Mouse (Mus musculus) hindbrain, embryonic 11.5 days (tissue): Measurements from ENCODE around the gene Sox2. TPM values are rescaled to one million over a fixed set of nuclear protein-coding genes. Genes with fewer than 3 reads are reported as not detected.

Experiments used
- ATAC-seq: fragments of 200-750 bp; cut with Nextera tagmentation; 2 replicates; pipeline ENCODE4 v1.8.0; 2017; ENCODE audit warnings: mild to moderate bottlenecking, moderate TSS enrichment, moderate library complexity; ENCODE audit not compliant: low FRiP score
- DNase-seq: peaks from one replicate; pipeline ENCODE4 v3.0.0-alpha.2; 2015; ENCODE audit warnings: low spot score
- H3K27ac ChIP-seq: fragments of 300-500 bp; sonication (generic); 2 replicates; pipeline ENCODE4 v1.5.1; 2014; ENCODE audit warnings: mild to moderate bottlenecking, low read depth, low read length
- H3K27me3 ChIP-seq: fragments of 300-500 bp; sonication (generic); 2 replicates; pipeline ENCODE4 v1.6.1; 2014; ENCODE audit warnings: mild to moderate bottlenecking, low read length, moderate library complexity, mixed read lengths; ENCODE audit not compliant: control insufficient read depth, insufficient read depth
- H3K36me3 ChIP-seq: fragments of 300-500 bp; sonication (generic); 2 replicates; pipeline ENCODE4 v1.6.1; 2014; ENCODE audit warnings: mild to moderate bottlenecking, low read length, moderate library complexity, mixed read lengths; ENCODE audit not compliant: control insufficient read depth, insufficient read depth
- H3K4me1 ChIP-seq: fragments of 300-500 bp; sonication (generic); replicated peaks from 2 replicates; pipeline ENCODE4 v1.6.1; 2014; ENCODE audit warnings: low read length, mixed read lengths; ENCODE audit not compliant: control insufficient read depth, insufficient read depth
- H3K4me2 ChIP-seq: fragments of 300-500 bp; sonication (generic); replicated peaks from 2 replicates; pipeline ENCODE4 v1.6.1; 2014; ENCODE audit warnings: mild to moderate bottlenecking, low read depth, low read length
- H3K4me3 ChIP-seq: fragments of 300-500 bp; sonication (generic); 2 replicates; pipeline ENCODE4 v1.5.1; 2014; ENCODE audit warnings: low read depth, low read length
- H3K9ac ChIP-seq: fragments of 300-500 bp; sonication (generic); 2 replicates; pipeline ENCODE4 v1.6.1; 2014; ENCODE audit warnings: low read depth, low read length
- H3K9me3 ChIP-seq: fragments of 300-500 bp; sonication (generic); 2 replicates; pipeline ENCODE4 v1.6.1; 2016; ENCODE audit warnings: low read length; ENCODE audit not compliant: control insufficient read depth
- WGBS: fragments of 180-500 bp; shearing (Covaris S2); extraction: QIAGEN DNeasy Blood & Tissue Kit; methylation state at CpG from one replicate; pipeline ENCODE4 v1.1.7; 2014; 5-methylcytosine and 5-hydroxymethylcytosine counted together
- polyA plus RNA-seq: library from polyadenylated mRNA; unstranded; fragments of >200 nt; fragmentation: Nextera tagmentation; extraction: Ambion mirVana; gene quantifications from 2 replicates; pipeline ENCODE4 v1.2.1, GENCODE M21; 2014

Sox2 gene
- polyA plus RNA-seq, 1 experiment from 2014 or later = 25.1 TPM

DNA sequence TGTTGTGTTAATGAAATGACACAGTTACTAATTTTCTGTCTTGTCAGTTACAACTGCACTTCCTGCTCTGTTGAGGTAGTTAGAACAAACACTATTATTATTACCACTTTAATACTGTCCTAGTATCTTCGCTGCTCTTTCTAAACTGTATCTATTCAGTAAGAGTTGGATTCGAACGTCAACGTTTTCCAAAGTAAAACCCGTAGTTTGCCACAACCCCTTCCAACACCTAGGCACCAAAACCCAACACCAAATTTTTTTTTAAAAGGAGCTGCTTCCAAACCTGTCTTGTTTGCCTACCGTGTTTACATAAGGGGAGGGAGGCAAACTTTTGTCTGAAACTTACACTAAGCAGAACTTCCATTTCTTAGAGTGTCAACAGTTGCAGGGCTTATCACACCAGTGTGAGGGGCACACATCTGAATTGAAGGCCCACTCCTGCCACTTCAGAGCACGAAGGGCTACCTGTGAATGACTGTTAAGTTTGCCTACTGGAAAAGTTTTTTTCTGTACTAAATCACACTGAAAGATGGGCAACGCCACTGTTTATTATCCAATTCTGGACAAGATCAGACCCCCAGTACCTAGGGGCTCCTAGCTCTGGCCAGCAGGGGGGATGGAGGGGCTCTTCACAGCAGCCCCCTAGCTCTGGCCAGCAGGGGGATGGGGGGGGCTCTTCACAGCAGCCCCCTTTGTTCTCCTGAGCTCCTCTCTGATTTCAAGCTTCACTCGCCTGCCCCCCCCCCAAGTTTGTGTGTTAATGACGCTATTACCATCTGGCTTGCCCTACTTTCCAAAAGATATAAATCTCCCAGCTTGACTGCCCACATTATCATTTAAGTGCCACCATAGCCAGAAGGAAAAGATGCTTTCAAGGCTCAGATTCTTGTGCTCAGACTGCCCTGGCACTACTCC lies 15.8 kb downstream of the Sox2 start:
- Histone ChIP-seq H3K4me3 (0 out of 2 replicates have a peak overlapping the region, but pooled peaks have one; percentile 39), H3K9me3 (no peaks in the 10 kb centered on the region), H3K36me3 (no peaks in the 10 kb centered on the region), H3K27ac (peak overlapping the region; percentile 96), H3K27me3 (peaks cover 6% of the 10 kb centered on the region; the same call in 1 of the 2 replicates), H3K4me1 (peaks cover 17% of the 10 kb centered on the region), H3K4me2 (peak overlapping the region; percentile 78), H3K9ac (peak overlapping the region; percentile 46)
- ATAC-seq = peak; percentile 34
- 5% methylated on average over 10 of the region's 10 CpGs for WGBS
- peak; percentile 60 for DNase-seq

DNA sequence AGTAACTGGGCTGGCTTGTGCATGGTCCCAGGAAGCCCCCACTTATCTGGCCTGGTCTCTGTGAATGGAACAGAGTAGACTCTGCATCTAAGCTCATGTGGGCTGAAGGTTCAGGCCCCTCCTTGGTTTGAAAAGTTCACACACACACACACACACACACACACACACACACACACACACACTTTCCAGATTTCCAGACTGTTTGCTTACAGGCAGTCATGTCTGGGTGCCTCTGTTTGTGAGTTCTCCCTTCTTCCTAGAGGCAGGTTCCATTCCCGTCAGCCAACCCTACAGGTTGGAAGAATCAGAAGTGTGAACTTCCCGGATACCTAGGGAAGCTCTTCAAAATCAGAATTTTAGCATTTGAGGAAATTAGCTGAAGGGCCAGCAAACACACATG lies 17.0 kb downstream of the Sox2 start:
- DNase-seq (no peak), ATAC-seq (no peak)
- Histone ChIP-seq H3K4me1 (peaks cover 15% of the 10 kb centered on the region), H3K9me3 (no peaks in the 10 kb centered on the region), H3K4me2 (no peak overlapping the region; the same call in 1 of the 2 replicates), H3K36me3 (no peaks in the 10 kb centered on the region), H3K4me3 (no peak overlapping the region), H3K27me3 (peaks cover 3% of the 10 kb centered on the region; the same call in 1 of the 2 replicates), H3K9ac (no peak overlapping the region), H3K27ac (peak overlapping the region; percentile 96)
- 19% methylated on average over 2 of the region's 2 CpGs for WGBS

DNA sequence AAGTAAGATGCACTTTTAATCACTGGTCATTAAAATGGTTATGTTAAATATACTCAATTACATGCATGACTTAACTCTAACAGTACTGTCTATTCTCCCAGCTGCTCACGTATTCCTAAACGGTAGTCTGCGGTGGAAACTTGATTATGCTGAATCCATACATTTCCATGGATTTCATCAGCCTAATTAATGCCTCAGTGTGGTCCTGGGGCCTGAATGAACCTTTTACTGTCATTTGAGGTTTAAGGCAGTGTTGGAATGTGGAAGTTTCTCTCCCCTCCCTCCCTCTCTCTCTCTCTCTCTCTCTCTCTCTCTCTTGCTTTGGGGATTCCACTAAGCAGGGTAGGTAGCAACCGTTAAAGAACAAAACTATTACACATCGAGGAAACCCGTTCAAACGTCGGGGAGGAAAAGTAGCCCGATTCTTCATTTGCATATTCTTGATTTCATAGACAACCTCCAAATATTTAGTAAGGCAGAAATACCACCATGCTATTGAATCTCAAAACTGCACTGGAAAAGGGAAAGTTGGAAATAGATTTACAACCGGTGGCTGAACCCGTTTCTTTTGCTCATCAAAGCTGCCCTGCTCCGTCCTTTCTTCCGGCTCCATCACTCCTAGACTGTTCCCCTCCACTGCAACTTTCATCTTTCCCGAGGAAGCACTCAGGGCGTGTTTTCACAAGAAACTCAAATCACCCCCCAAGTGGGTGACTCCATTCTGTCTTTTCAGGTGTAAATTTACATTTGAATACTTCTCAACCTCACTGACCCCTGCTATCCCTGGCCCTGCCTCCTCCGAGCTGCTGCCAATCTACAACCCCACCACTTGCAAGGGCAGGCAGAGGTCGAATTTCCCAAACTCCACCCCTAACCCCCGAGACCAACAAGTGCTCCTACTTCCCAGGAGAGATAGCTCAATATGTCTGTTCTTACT lies 17.9 kb downstream of the Sox2 start:
- Histone ChIP-seq H3K4me3 (no peak overlapping the region), H3K4me2 (0 out of 2 replicates have a peak overlapping the region, but pooled peaks have one; percentile 0), H3K27me3 (peaks cover 3% of the 10 kb centered on the region; the same call in 1 of the 2 replicates), H3K4me1 (peaks cover 15% of the 10 kb centered on the region), H3K36me3 (no peaks in the 10 kb centered on the region), H3K9me3 (no peaks in the 10 kb centered on the region), H3K9ac (no peak overlapping the region), H3K27ac (peak overlapping the region; percentile 7; the same call in 1 of the 2 replicates)
- DNase-seq (peak; percentile 53), ATAC-seq (peak; percentile 33; the same call in 1 of the 2 replicates)
- WGBS = 2% methylated on average over 18 of the region's 18 CpGs

DNA sequence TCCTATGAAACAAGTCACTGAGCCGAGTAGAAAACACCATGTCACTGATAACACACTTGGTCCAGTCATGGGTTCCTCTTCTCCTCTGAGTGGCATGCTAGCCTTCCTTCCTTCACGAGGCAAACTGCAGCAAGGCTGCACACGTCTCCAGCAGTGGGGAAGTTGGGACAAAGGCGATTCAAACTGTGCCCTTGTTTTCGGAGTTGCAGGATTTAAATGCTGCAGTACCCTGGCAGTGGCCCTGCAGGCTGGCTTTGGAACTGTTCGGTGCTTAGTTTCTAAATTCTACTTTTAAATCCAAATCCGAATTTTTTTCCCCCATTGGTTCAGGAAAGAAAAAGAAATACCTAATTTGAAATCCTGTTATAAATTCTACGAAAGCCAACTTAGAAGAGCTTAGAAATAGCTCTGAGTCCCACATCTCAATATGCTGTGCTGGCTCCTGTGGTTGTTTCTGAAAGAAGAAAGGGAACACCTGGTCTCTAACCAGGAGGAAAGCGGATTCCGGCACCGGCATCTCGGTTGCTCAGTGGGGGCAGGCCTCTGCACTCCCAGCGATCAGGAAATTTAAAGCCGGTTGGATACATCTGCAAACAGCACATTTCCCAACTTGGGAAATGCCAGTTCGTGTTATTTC lies 20.9 kb downstream of the Sox2 start:
- WGBS = 6% methylated on average over 15 of the region's 15 CpGs
- ATAC-seq = no peak
- H3K9ac ChIP-seq = peak overlapping the region; percentile 2; the same call in 1 of the 2 replicates
- H3K27me3 ChIP-seq = no peaks in the 10 kb centered on the region
- H3K27ac ChIP-seq = no peak overlapping the region
- H3K4me3 ChIP-seq = no peak overlapping the region
- peaks cover 15% of the 10 kb centered on the region for H3K4me1 ChIP-seq
- H3K9me3 ChIP-seq = no peaks in the 10 kb centered on the region
- peak; percentile 49 for DNase-seq
- H3K4me2 ChIP-seq = no peak overlapping the region
- no peaks in the 10 kb centered on the region for H3K36me3 ChIP-seq

DNA sequence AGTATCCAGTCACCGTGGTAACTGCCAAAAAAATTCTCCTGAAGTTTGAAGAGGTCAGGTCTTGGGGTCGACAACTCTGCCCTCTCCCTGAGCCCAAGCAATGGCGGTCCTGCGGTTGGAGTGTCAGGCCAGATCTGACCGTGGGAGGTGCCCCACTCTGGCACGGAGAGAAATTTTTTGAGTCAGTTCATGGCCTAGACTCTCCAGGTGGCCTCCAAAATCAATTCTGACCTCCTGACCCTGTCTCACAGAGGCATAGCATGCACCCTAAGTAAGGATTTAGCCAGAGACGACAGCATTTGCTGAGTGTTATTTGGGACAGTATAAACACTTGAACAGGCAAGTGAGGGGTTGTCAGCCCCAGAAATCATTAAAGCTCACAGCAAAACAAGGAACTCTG lies 28.6 kb downstream of the Sox2 start:
- Histone ChIP-seq H3K4me2 (no peak overlapping the region), H3K9ac (no peak overlapping the region), H3K27me3 (no peaks in the 10 kb centered on the region), H3K36me3 (no peaks in the 10 kb centered on the region), H3K9me3 (no peaks in the 10 kb centered on the region), H3K4me3 (no peak overlapping the region), H3K27ac (peak overlapping the region; percentile 45; the same call in 1 of the 2 replicates), H3K4me1 (0 out of 2 replicates have a peak, but pooled peaks cover 3% of the 10 kb centered on the region)
- 2% methylated on average over 7 of the region's 7 CpGs for WGBS
- DNase-seq (peak; percentile 38), ATAC-seq (no peak)

DNA sequence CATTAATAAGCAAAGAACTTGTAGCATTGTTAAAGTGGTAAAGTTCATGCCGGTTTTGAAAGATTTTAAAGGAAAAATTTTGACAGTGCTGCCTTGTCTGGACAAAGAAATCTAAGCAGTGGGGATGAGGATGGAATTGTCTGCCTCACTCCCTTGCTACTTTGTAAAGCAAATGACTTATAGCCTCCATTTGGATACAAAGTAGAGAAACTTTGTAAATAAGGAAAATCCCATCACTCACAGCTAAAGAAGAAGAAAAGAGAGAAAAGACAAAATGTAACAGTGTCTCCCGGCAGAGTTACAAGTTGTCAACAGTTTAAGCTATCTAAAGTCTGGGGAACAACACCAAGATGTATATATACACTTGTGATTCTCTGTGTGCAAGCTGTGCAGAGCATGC lies 29.2 kb downstream of the Sox2 start:
- Histone ChIP-seq H3K4me3 (no peak overlapping the region), H3K27ac (no peak overlapping the region; the same call in 1 of the 2 replicates), H3K27me3 (no peaks in the 10 kb centered on the region), H3K9ac (no peak overlapping the region), H3K9me3 (no peaks in the 10 kb centered on the region), H3K4me1 (0 out of 2 replicates have a peak, but pooled peaks cover 3% of the 10 kb centered on the region), H3K36me3 (no peaks in the 10 kb centered on the region), H3K4me2 (no peak overlapping the region)
- WGBS = 30% methylated on average over 2 of the region's 2 CpGs
- ATAC-seq = no peak
- DNase-seq = no peak

DNA sequence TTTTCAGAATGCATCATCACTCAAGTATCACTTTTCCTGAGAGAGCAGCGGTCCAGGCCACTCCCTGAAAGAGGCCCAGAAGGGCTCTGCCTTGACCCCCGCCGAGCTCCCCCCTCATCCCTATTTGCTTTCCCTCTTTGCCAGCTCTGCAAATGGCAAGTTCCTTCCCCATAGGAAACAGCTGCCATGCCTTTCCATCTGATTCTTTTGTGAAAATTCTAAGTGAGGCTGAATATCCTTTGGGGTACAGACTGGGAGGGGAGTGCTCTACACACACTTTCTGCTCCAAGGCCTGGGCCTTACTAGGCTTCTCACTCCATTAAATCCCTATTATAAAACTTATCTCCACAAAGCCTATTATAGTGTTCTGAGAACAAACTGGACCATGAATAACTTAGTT lies 29.7 kb downstream of the Sox2 start:
- Histone ChIP-seq H3K9me3 (no peaks in the 10 kb centered on the region), H3K9ac (no peak overlapping the region), H3K4me1 (0 out of 2 replicates have a peak, but pooled peaks cover 3% of the 10 kb centered on the region), H3K4me3 (no peak overlapping the region), H3K4me2 (no peak overlapping the region), H3K27me3 (no peaks in the 10 kb centered on the region), H3K36me3 (no peaks in the 10 kb centered on the region), H3K27ac (no peak overlapping the region)
- DNase-seq (peak; percentile 47), ATAC-seq (peak; percentile 47)
- WGBS = 5% methylated on average over 3 of the region's 3 CpGs

DNA sequence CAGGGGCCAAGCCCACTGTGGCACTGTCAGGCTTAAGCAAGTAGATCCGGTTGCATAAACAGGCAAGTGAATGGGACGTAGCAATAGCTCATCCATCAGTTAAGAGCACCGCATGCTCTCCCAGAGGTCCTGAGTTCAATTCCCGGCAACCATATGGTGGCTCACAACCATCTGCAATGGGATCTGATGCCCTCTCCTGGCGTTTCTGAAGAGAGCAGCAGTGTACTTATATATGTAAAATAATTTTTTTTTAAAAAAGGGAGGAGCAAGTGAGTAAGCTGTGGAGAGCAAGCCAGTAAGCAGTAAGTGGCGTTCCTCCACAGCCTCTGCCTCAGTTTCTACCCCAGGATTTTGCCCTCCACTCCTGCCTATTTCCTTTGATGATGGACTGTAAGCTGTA lies 37.9 kb downstream of the Sox2 start:
- 86% methylated on average over 6 of the region's 6 CpGs for WGBS
- Histone ChIP-seq H3K36me3 (no peaks in the 10 kb centered on the region), H3K27me3 (no peaks in the 10 kb centered on the region), H3K4me3 (no peak overlapping the region), H3K9ac (no peak overlapping the region), H3K27ac (no peak overlapping the region), H3K4me2 (no peak overlapping the region), H3K9me3 (no peaks in the 10 kb centered on the region), H3K4me1 (no peaks in the 10 kb centered on the region)
- DNase-seq (no peak), ATAC-seq (no peak)
